Mouse (Mus musculus) liver, embryonic 14.5 days (tissue): ENCODE measurements at regions not wholly inside any gene's neighbourhood (a gene's known extent, or its start where the extent isn't known, plus 50 kb on each side); places are given as distances from the start of the nearest gene placed in this dataset.
"Not testable (repeated sequence)": the region's sequence is repeated elsewhere in the genome, so short reads cannot be mapped to it uniquely, and the experiment has no call there.

Experiments
- ATAC-seq: fragments of 200-750 bp; cut with Nextera tagmentation; 2 replicates; pipeline ENCODE4 v1.8.0; 2017; ENCODE audit warnings: moderate number of reproducible peaks, mild to moderate bottlenecking, moderate library complexity; ENCODE audit not compliant: insufficient read depth
- DNase-seq, 3 experiments: peaks; one replicate each; pipeline ENCODE4 v3.0.0-alpha.2; 2012 to 2013; ENCODE audit warnings: low read depth in 3 of 3, low spot score in 3 of 3
- H3K27ac ChIP-seq: fragments of 300-500 bp; sonication (generic); 2 replicates; pipeline ENCODE4 v1.5.1; 2014; ENCODE audit warnings: moderate library complexity, mild to moderate bottlenecking, control low read depth, inconsistent platforms
- H3K27me3 ChIP-seq: fragments of 300-500 bp; sonication (generic); 2 replicates; pipeline ENCODE4 v1.6.1; 2014; ENCODE audit warnings: mild to moderate bottlenecking, low read length, moderate library complexity; ENCODE audit not compliant: control insufficient read depth, insufficient read depth
- H3K36me3 ChIP-seq: fragments of 300-500 bp; sonication (generic); replicated peaks from 2 replicates; pipeline ENCODE4 v1.6.1; 2014; ENCODE audit warnings: low read depth; ENCODE audit not compliant: control insufficient read depth, insufficient read depth
- H3K4me1 ChIP-seq, 2 experiments: fragments of 200-500 bp in 1 of 2; fragments of 300-500 bp in 1 of 2; sonication (generic) in 1 of 2; replicated peaks; 2 replicates each; pipeline ENCODE4 v1.6.1; 2012 to 2014; ENCODE audit warnings: antibody characterized with exemption in 1 of 2, inconsistent platforms in 1 of 2, low read length in 1 of 2; ENCODE audit not compliant: control insufficient read depth in 2 of 2, insufficient read depth in 2 of 2
- H3K4me2 ChIP-seq: fragments of 300-500 bp; sonication (generic); 2 replicates; pipeline ENCODE4 v1.6.1; 2014; ENCODE audit warnings: low read depth, mild to moderate bottlenecking, control low read depth, moderate library complexity
- H3K4me3 ChIP-seq, 2 experiments: fragments of 200-500 bp in 1 of 2; fragments of 300-500 bp in 1 of 2; sonication (generic) in 1 of 2; 2 replicates each; pipeline ENCODE4 v1.5.1; 2012 to 2014; ENCODE audit warnings: low read depth in 2 of 2, low read length in 2 of 2, mild to moderate bottlenecking in 2 of 2, control low read depth in 1 of 2, inconsistent platforms in 1 of 2, moderate library complexity in 1 of 2; ENCODE audit not compliant: insufficient read depth in 1 of 2
- H3K9ac ChIP-seq: fragments of 300-500 bp; sonication (generic); replicated peaks from 2 replicates; pipeline ENCODE4 v1.6.1; 2014; ENCODE audit warnings: mild to moderate bottlenecking, control low read depth, moderate library complexity
- H3K9me3 ChIP-seq: fragments of 300-500 bp; sonication (generic); 2 replicates; pipeline ENCODE4 v1.6.1; 2016; ENCODE audit warnings: low read length, mixed read lengths; ENCODE audit not compliant: control insufficient read depth
- CTCF ChIP-seq: IDR thresholded peaks from 2 replicates; pipeline ENCODE4 v1.5.1; 2016; ENCODE audit warnings: antibody characterized with exemption, low read depth, control low read depth
- EP300 ChIP-seq: IDR thresholded peaks from 2 replicates; pipeline ENCODE4 v1.6.1; 2016; ENCODE audit warnings: antibody characterized with exemption, low read depth
- WGBS: fragments of 180-500 bp; shearing (Covaris S2); extraction: QIAGEN DNeasy Blood & Tissue Kit; methylation state at CpG from one replicate; pipeline ENCODE4 v1.1.7; 2014; ENCODE audit not compliant: insufficient replicate concordance; 5-methylcytosine and 5-hydroxymethylcytosine counted together

DNA sequence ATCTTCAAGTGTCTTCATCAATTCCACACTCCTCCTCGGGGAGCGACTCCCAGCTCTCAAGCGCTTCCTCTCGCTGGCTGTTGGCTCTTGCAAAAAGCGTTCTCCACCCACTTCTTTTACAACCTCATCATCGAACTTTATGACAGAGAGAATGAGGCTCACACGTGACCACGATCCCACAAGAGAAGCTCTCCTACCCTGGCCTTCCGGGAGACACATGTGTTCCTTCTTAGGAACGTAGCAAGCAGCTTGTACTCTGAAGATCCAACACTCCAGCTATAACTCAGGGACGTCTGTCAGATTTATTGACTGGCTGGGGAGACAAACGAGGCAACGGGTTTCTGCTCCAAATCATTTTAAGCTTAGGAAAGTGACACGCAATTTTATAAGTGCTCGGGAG lies 307.5 kb downstream of the Ajap1 start:
- H3K36me3 ChIP-seq, result no peaks in the 10 kb centered on the region
- TF ChIP-seq CTCF (no peak), EP300 (no peak)
- no peaks in the 10 kb centered on the region for H3K27me3 ChIP-seq
- no peak overlapping the region for H3K4me3 ChIP-seq
- WGBS, result 66% methylated on average over 15 of the region's 15 CpGs
- no peaks in the 10 kb centered on the region; the same call in 1 of the 2 replicates for H3K9me3 ChIP-seq
- no peak overlapping the region for H3K27ac ChIP-seq
- no peak for ATAC-seq
- H3K9ac ChIP-seq, result no peak overlapping the region
- no peaks in the 10 kb centered on the region for H3K4me1 ChIP-seq
- H3K4me2 ChIP-seq, result no peak overlapping the region
- DNase-seq, result no peak

DNA sequence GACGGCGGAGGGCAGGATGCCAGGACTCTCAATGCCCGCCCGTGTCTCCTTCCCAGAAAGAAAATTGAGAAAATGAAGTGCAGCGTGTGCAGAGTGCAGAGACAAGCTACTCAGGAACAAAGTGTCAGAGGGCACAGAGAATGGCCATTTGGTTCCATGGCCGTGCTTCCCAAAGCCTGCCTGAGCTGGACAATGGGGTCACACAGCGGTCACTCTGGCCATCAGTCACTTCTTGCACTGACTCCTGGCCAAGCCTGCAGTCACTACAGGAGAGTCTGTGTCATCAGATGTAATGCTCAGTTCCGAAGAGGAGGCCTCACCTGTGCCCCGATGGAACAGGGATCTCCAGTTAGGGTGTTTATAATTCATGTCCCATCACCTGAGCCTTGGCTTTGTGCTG lies 312.6 kb downstream of the Ajap1 start:
- no peak for TF ChIP-seq CTCF
- no peak for TF ChIP-seq EP300
- H3K36me3 ChIP-seq, result no peaks in the 10 kb centered on the region
- no peak overlapping the region for H3K4me2 ChIP-seq
- no peaks in the 10 kb centered on the region; the same call in 1 of the 2 replicates for H3K9me3 ChIP-seq
- WGBS, result 70% methylated on average over 9 of the region's 9 CpGs
- no peaks in the 10 kb centered on the region for H3K27me3 ChIP-seq
- no peak for ATAC-seq
- no peak overlapping the region for H3K9ac ChIP-seq
- no peak overlapping the region for H3K4me3 ChIP-seq
- no peak overlapping the region for H3K27ac ChIP-seq
- no peaks in the 10 kb centered on the region for H3K4me1 ChIP-seq
- no peak for DNase-seq

DNA sequence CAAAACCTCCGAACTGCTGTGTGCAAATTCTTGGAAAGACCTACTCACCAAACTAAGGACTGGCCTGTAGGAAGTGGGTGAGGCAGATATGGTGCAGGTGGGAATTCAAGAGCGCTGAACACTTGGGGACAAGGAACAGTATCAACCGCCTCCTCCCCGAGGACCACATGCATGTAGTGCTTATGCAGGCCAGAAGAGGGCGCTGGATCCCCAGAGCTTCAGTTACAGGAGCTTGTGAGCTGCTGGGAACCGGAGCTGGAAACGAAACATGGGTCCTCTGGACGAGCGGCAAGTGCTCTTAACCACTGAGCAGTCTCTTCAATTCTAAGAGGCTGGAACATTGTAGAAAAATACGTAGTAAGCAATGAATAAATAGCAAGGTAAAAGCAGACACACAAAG lies 317.8 kb downstream of the Ajap1 start:
- TF ChIP-seq EP300, result no peak
- peak; percentile 15; the same call in 1 of the 2 replicates for TF ChIP-seq CTCF
- no peaks in the 10 kb centered on the region; the same call in 1 of the 2 replicates for H3K9me3 ChIP-seq
- H3K4me1 ChIP-seq, result no peaks in the 10 kb centered on the region
- no peaks in the 10 kb centered on the region for H3K36me3 ChIP-seq
- H3K4me3 ChIP-seq, result no peak overlapping the region
- ATAC-seq (no peak), DNase-seq (no peak)
- no peak overlapping the region for H3K4me2 ChIP-seq
- 55% methylated on average over 10 of the region's 10 CpGs for WGBS
- no peak overlapping the region for H3K27ac ChIP-seq
- no peak overlapping the region for H3K9ac ChIP-seq
- H3K27me3 ChIP-seq, result no peaks in the 10 kb centered on the region

DNA sequence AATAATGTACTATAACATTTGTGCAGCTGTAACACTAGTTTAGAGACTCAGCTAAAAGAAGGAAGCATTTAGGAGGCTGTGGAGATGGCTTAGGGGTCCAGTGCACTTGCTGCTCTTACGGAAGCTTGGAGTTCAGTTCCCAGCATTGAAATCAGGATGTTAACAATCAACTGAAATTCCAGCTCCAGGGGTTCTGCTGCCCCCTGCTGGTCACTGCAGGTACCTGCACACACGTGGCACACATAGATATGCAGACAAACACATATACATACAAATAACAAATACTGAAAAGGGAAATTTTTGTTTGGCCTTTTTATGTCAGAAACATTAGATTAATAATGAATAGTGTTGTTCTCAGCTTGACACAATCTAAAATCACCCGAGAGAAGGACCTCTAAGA lies 322.5 kb downstream of the Ajap1 start:
- TF ChIP-seq CTCF (peak; percentile 58), EP300 (no peak)
- Histone ChIP-seq H3K27ac (no peak overlapping the region), H3K36me3 (no peaks in the 10 kb centered on the region), H3K4me2 (no peak overlapping the region), H3K9ac (no peak overlapping the region), H3K27me3 (no peaks in the 10 kb centered on the region), H3K4me3 (no peak overlapping the region), H3K9me3 (no peaks in the 10 kb centered on the region; the same call in 1 of the 2 replicates), H3K4me1 (no peaks in the 10 kb centered on the region)
- 62% methylated on average over 3 of the region's 3 CpGs for WGBS
- no peak for ATAC-seq
- DNase-seq, result no peak

DNA sequence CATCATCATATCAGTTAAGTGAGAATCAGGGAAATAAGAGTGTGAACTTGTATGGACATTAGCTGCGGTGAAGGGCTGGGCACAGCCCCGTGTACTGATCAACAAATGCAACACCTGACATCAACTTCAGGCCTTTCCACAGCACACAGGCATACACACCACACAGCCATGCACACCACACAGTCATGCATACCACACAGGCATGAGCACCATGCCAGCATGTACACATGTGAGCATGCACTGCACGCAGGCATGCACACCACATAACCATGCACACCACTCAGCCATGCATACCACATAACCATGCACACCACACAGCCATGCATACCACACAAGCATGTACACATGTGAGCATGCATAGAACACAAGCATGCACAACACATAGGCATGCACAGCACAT lies 325.0 kb downstream of the Ajap1 start:
- H3K36me3 ChIP-seq, result no peaks in the 10 kb centered on the region
- no peaks in the 10 kb centered on the region; the same call in 1 of the 2 replicates for H3K9me3 ChIP-seq
- no peak for TF ChIP-seq CTCF
- TF ChIP-seq EP300, result no peak
- no peaks in the 10 kb centered on the region for H3K27me3 ChIP-seq
- H3K4me1 ChIP-seq, result no peaks in the 10 kb centered on the region
- DNase-seq (no peak), ATAC-seq (no peak)
- H3K9ac ChIP-seq, result no peak overlapping the region
- H3K4me2 ChIP-seq, result no peak overlapping the region
- no peak overlapping the region for H3K27ac ChIP-seq
- H3K4me3 ChIP-seq, result no peak overlapping the region
- 66% methylated on average over 3 of the region's 3 CpGs for WGBS

DNA sequence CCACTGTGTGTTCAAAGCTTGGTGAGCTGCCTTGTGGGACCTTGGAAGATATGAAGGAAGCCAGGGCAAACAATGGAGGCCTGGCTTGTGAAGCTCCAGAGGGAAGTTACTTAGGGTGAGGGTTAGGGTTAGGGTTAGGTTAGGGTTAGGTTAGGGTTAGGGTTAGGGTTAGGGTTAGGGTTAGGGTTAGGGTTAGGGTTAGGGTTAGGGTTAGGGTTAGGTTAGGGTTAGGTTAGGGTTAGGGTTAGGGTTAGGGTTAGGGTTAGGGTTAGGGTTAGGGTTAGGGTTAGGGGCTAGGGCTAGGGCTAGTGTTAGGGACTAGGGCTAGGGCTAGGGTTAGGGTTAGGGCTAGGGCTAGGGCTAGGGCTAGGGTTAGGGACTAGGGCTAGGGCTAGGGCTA lies 329.7 kb downstream of the Ajap1 start:
- H3K9me3 ChIP-seq, H3K4me1 ChIP-seq, H3K9ac ChIP-seq, H3K27ac ChIP-seq, H3K4me2 ChIP-seq, H3K4me3 ChIP-seq, DNase-seq, H3K27me3 ChIP-seq, H3K36me3 ChIP-seq: not testable (repeated sequence)
- peak; percentile 84; the same call in 1 of the 2 replicates for ATAC-seq
